Mouse (Mus musculus): ENCODE measurements around the gene 2200002J24Rik. TPM values are rescaled to one million over a fixed set of nuclear protein-coding genes. Genes with fewer than 3 reads are reported as not detected.
"Not testable (repeated sequence)": the region's sequence is repeated elsewhere in the genome, so short reads cannot be mapped to it uniquely, and the experiment has no call there.

Gene 2200002J24Rik
- total RNA-seq, 2 experiments from 2014 or later = not detected

DNA sequence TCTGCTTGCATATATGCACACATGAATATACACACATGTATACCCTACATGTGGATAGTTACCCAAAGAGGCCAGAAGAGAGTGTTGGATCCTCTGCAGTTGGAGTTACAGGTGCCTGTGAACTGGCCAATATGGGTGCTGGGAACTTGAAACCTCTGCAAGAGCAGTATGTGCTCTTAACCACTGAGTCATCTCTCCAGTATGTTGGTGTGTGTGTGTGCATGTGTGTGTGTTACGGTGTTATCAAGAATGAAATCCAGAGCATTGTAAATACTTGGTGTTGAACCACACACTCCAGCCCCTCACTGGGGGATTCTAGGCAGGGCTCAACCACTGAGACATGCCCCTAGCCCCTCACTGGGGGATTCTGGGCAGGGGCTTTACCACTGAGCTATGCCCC is 8.7 kb downstream of the 2200002J24Rik start:
- DNase-seq (ENCODE audit: low spot score in 2 of 2) = no peak
- no peak overlapping the region for H3K27ac ChIP-seq
- H3K4me3 ChIP-seq = no peak overlapping the region
- TF ChIP-seq CTCF (conservative IDR thresholded peaks at IDR 0.05) = no peak

DNA sequence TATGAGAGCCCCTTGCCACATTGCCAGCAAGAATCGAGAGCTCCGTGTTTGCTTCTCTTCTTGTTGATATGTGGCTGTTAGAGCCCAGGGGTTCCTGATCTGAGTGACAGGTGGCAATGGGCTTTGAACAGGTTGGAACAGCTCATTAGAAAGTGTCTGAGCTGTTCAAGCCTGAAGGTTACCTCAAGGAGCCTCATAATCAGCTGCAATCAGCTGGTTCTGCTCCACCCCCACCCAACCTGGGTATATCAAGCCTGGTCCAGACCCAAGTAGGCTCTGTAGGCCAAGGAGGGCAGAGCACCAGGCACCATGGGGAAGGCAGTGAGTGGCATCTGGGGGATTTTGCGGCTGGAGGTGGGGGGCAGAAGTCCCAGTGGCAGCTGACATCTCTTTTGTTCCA is 13.2 kb downstream of the 2200002J24Rik start, which contains the start of gene Atp4a:
Atp4a (plus strand) TSS at position 268 of the 400 bp plus-strand sequence.
- no peak within 1 kb of the TSS for H3K27ac ChIP-seq
- no peak for TF ChIP-seq CTCF (conservative IDR thresholded peaks at IDR 0.05)
- DNase-seq (ENCODE audit: low spot score in 2 of 2) = no peak
- no peak within 1 kb of the TSS for H3K4me3 ChIP-seq

DNA sequence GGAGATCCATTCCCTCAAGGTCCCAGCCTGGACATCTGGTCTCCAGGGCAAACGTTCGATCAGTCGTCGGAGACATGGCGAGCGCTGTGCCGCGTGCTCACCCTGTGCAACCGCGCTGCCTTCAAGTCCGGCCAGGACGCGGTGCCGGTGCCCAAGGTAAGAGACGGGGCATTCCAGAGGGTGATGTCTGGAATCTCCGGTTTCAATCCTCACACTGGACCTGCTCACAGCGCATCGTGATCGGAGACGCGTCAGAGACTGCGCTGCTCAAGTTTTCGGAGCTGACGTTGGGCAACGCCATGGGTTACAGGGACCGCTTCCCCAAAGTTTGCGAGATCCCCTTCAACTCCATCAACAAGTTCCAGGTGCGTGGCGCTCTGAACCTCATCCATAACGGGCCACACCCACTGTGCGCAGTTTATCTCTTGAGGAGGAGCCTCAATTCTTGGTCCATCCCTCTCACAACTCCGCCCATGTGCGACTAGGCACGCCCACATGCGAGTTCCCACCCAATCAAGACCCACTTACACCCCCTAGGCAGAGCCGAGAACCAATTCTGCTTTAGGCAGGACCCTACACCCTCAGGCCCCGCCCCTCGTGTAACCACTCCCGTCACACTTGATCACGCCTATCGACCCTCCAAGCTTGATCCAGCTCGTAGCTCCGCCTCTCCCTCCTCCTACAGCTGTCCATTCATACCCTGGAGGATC is 18.4 kb downstream of the 2200002J24Rik start:
- no peak overlapping the region for H3K27ac ChIP-seq
- peak overlapping the region; percentile 34 for H3K4me3 ChIP-seq
- TF ChIP-seq CTCF (conservative IDR thresholded peaks at IDR 0.05) = no peak
- peak; percentile 42 to 45 for DNase-seq (ENCODE audit: low spot score in 2 of 2)

DNA sequence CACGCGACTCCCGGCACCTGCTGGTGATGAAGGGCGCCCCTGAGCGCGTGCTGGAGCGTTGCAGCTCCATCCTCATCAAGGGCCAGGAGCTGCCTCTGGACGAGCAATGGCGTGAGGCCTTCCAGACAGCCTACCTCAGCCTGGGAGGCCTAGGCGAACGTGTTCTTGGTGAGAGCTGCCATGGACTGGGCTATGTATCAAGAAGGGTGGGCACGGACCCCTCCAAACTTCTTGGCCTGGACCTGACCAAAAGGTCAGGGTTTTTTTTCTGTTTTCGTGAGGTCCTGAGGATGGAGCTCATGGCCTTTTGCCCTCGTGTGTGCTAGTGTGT is 19.0 kb downstream of the 2200002J24Rik start:
- Histone ChIP-seq H3K27ac (no peak overlapping the region), H3K4me3 (peak overlapping the region; percentile 34)
- TF ChIP-seq CTCF (conservative IDR thresholded peaks at IDR 0.05) = no peak
- DNase-seq (ENCODE audit: low spot score in 2 of 2) = no peak

DNA sequence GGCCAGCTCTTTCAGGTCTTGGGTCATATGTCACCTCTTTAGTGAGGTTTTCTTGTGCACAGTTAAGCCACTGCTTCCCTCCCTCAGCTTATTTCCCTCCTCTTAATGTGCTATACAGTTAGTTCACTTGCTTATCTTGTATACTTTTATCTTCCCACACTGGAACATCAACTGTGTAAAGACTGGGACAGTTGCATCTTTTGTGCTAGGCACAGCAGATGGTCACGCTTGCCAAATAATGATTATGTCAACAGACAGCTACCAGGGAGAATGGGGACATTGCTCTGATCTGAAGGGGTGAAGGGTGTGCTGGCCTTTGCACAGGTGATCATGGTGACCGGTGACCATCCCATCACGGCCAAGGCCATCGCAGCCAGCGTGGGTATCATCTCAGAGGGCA is 20.9 kb downstream of the 2200002J24Rik start:
- DNase-seq (ENCODE audit: low spot score in 2 of 2) = no peak
- Histone ChIP-seq H3K4me3 (no peak overlapping the region), H3K27ac (no peak overlapping the region)
- no peak for TF ChIP-seq CTCF (conservative IDR thresholded peaks at IDR 0.05)

DNA sequence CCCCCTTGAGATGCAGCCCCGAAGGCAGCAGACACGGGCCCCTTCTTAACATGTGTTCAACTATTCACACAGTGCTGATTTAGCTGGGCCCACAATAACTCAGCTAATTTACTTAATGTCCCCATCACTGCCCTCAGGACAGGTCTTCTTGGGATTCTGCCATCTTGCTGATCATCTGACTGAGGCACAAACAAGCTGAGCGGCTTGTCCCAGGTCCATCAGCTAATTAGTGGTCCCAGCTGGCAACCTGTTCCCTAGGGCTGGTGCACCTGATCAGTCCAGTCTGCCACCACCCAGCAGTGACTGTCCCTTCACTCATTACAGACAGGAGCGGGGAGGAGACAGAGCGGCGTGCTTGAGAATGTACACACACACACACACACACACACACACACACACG is 22.6 kb downstream of the 2200002J24Rik start:
- TF ChIP-seq CTCF (conservative IDR thresholded peaks at IDR 0.05) = no peak
- DNase-seq (ENCODE audit: low spot score in 2 of 2) = no peak

DNA sequence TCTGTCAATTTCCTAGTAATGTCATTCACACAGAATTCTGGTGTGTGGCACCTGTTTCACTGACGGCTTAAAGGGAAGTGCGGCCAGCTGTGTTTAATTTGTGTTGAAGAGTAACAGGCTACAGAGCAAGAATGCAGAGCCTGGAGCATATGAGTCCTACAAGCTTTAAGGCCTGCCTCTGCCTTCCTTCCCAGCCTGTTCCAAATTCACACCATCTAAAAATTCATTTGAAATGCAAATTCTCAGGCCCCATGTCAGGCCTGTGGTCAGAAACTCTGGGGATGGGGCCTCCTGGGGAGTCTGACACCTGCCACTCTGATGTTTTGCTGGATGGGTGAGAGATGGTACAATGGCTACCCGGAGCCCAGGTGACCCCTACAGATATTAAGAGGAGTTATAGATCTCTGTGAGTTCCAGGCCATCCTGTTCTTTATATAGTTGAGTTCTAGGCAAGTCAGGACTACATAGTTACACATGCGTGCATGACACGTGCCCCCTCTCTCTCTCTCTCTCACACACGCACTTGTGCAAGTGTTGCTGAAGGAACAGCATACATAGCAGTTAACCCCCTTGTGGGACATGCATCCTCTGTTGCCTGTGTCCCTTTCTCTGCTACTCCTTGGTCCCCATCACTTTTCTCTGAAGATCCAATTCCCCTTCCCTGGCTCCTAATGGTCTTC is 24.7 kb downstream of the 2200002J24Rik start:
- TF ChIP-seq CTCF (conservative IDR thresholded peaks at IDR 0.05) = no peak
- no peak overlapping the region for H3K27ac ChIP-seq
- no peak overlapping the region for H3K4me3 ChIP-seq
- no peak for DNase-seq (ENCODE audit: low spot score in 2 of 2)

More for the DNA sequence above, 22.6 kb downstream of the 2200002J24Rik start:
- Histone ChIP-seq H3K27ac (no peak overlapping the region), H3K4me3 (no peak overlapping the region)

DNA sequence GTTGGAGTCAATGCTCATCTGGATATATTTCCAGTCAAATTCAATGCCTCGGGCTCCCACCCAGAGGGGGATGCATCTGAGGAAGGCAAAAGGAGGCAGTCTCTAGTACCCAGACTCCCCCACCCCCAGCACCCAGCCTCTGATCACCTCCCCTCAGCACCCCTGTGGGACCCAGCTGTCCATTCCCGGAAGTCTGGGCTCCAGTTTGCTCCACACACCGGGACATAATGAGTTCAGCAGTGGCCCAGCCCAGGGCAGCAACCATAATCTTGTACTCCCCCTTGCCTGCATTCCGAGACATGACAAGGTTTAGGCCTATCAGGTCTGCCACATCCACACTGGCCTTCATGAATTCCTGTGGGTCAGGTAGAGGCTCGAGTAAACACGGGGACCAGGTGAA is 29.5 kb downstream of the 2200002J24Rik start:
- Histone ChIP-seq H3K4me3 (peak overlapping the region; percentile 87), H3K27ac (no peak overlapping the region)
- no peak for DNase-seq (ENCODE audit: low spot score in 2 of 2)
- TF ChIP-seq CTCF (conservative IDR thresholded peaks at IDR 0.05) = no peak

DNA sequence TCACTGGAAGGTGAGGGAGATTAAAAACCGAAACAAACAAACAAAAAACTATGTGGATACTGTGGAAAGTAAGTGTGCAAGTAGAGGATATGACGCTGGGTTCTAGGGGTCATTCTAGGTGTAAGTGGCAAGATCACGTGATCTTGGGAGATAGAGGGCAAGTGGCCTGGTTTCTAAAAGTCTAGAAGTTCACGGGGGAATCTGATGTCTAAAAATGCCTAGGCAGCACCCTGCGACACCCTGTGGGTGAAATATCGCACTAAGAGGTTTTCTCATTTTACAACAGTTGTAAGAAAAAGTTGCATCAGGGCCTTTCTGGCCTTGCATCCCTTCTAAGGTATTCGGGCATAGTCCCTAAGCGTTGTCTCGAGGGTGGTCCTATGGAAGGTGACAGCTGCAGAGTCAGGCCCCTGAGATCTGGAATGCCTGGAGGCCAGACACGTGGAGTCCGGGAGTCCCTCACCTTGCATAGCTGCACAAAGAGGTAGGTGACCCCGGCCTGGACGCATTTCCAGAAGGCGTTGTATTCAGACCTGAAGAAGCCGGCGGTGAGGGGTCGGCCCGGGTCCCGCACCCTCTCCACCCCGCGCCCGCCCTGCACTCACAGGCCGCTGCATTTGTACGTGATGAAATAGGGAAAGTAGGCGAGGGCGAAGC is 30.1 kb downstream of the 2200002J24Rik start:
- peak overlapping the region; percentile 87 for H3K4me3 ChIP-seq
- peak overlapping the region; percentile 92 for H3K27ac ChIP-seq
- peak; percentile 17; the same call in 1 of the 2 replicates for TF ChIP-seq CTCF (conservative IDR thresholded peaks at IDR 0.05)
- no peak for DNase-seq (ENCODE audit: low spot score in 2 of 2)

DNA sequence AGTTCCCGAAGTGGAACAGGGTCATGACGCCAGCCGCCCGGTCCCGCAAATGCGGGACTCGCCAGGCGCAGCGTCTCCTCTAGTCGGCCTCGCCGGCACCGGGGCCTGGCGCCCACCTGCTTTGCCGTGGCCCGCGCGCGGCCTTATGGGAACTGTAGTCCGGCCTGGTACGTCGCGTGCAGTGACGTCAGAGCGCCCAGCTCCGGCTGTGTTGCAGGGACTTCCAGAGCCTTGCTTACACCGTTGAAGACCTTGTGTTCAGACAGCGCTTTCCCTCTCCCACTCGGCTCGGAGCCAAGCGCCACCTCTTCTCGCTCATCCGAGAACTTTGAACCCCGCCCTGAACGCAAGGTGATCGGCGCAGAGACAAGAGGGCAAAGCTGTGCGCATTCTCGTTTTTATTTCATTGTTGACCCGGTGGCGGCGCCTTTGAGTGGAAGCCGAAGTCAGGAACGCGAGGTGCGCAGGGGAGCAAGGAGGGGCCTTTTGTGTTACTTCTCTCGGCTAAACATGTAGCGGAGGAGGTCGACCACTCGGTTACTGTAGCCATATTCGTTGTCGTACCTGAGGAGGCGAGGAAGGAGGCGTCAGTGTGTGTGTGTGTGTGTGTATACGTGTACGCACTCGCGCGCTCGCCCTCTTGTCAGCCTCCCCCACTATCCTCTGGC is 30.8 kb downstream of the 2200002J24Rik start, which contains the start of gene Tmem147:
Tmem147 (minus strand) TSS at position 145 of the 668 bp plus-strand sequence.
- peak; percentile 60 for TF ChIP-seq CTCF (conservative IDR thresholded peaks at IDR 0.05)
- Histone ChIP-seq H3K27ac (peak within 1 kb of the TSS; percentile 92), H3K4me3 (peak within 1 kb of the TSS; percentile 87)
- DNase-seq (ENCODE audit: low spot score in 2 of 2) = peak; percentile 94 to 97

DNA sequence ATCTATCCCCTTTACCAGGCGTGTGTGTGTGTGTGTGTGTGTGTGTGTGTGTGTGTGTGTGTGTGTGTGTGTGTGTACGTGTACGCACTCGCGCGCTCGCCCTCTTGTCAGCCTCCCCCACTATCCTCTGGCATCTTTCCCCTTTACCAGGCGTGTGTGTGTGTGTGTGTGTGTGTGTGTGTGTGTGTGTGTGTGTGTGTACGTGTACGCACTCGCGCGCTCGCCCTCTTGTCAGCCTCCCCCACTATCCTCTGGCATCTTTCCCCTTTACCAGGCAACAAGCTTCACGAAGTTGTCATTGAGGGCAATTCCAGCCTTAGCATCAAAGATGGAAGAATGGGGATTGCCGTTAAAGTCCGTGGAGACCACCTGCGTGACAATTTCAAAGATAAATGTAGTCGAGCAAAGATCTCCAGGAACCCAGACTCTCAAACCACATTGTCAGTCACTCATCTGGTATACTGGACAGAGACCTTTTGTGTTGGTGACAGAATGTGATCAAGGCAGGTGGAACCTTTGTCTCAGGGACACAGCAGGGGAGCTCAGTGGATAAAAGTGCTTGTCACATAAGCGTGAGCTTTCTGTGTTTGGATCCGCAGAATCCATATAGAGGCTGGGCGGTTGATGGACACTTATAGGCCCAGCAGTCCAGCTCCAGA is 31.5 kb downstream of the 2200002J24Rik start:
- Histone ChIP-seq H3K4me3 (peak overlapping the region; percentile 87), H3K27ac (peak overlapping the region; percentile 92; the same call in 1 of the 2 replicates)
- DNase-seq (ENCODE audit: low spot score in 2 of 2) = not testable (repeated sequence)

DNA sequence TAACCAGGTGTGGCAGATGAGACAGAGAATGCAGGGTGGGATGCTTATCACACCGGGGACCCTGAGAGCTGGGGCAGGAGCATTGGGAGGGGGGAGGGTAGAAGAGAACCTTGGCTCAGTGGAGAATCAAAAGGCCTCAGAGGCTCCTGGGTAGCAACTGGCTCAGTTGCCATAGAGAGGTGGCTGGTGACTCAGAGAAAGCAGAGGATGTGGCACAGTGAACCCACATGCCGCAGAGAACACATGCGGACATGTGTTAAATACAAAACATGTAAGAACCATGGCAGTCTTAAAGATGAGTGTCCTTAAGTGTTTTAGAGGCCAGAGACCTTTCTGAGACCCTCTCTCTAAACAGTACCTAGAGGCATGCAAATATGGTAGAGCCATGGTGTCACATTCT is 37.5 kb downstream of the 2200002J24Rik start:
- H3K4me3 ChIP-seq = no peak overlapping the region
- no peak for TF ChIP-seq CTCF (conservative IDR thresholded peaks at IDR 0.05)
- no peak for DNase-seq (ENCODE audit: low spot score in 2 of 2)
- no peak overlapping the region for H3K27ac ChIP-seq

DNA sequence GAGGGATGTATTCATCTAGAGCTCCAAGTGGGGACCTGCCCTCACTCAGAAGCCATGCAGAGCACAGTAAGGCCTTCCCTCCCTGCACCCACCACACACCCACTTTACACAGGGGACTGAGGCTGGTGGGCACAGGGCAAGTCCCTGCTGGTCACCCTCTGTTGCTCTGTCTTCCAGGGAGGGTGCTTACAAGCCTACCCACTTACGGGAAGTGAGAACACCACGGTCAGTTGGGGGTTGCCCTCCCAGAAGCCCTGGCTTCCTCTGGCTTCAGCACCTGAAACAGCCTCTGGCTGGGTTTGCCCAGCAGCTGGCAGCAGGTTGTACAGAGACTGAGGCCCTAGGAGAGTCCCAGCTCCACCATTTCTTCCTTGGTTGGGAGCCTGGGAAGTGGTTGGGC is 43.8 kb downstream of the 2200002J24Rik start:
- DNase-seq (ENCODE audit: low spot score in 2 of 2); H3K27ac ChIP-seq; H3K4me3 ChIP-seq: not testable (repeated sequence)

DNA sequence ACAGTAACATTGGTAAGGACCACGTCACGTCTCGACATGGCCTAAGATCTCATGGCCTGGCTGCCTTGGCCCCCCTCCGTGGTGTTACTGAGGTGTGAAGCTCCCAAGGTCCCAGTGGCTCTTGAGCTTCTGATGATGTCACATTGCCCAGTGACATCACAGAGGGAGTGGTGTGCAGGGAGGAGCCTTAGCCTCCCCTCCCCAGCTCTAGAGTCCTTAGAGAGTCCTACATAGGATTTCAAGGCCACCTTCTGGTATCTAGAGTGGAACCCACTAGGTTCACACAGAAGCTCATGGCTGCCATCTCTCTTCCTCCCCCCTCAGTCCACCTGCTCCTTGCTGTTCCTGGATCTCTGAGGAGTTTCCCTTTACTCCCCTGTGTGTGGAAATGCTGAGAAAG is 44.9 kb downstream of the 2200002J24Rik start, which contains the start of gene Gapdhs:
Gapdhs (minus strand) TSS at position 65 of the 400 bp plus-strand sequence.
- H3K27ac ChIP-seq; DNase-seq (ENCODE audit: low spot score in 2 of 2); H3K4me3 ChIP-seq: not testable (repeated sequence)
